Mouse (Mus musculus) megakaryocyte, embryonic 14.5 days (primary cell): ENCODE data around the gene Mtf1.

Experiments
- FLI1 ChIP-seq: IDR thresholded peaks from 2 replicates; pipeline ENCODE4 v1.6.1; 2012; ENCODE audit warnings: low read length, inconsistent platforms, mixed read lengths
- GATA1 ChIP-seq: IDR thresholded peaks from 3 replicates; pipeline ENCODE4 v1.6.1; 2012; ENCODE audit warnings: mixed read lengths, low read length, inconsistent platforms, borderline replicate concordance

GRCm38 (mm10) chr4:124861283-124862188, 59.6 kb downstream of the Mtf1 start, which contains the start of gene Maneal:
- TF ChIP-seq GATA1, result no peak
- TF ChIP-seq FLI1, result no peak
